Mouse (Mus musculus) gastrocnemius, postnatal 36 days (tissue): ENCODE measurements around the gene Pbdc1. TPM values are rescaled to one million over a fixed set of nuclear protein-coding genes. Genes with fewer than 3 reads are reported as not detected.
A peak's percentile ranks its signal among the peaks of the same experiment; 100 is the strongest.
"Not testable (repeated sequence)": the region's sequence is repeated elsewhere in the genome, so short reads cannot be mapped to it uniquely, and the experiment has no call there.

Experiments used
- DNase-seq, 2 experiments: peaks; one replicate each; pipeline ENCODE4 v3.0.0; 2022
- intact Hi-C: fragments of 180-260 bp; cut with DNase I; formaldehyde crosslinking; loops from one replicate; pipeline ENCODE4 v1.15.1; 2025
- long read RNA-seq, 2 experiments: library from polyadenylated mRNA; stranded (forward); transcript quantifications; one replicate each; pipeline ENCODE4 v2.0.0; 2021
- total RNA-seq, 2 experiments: library from RNA; stranded (reverse); gene quantifications; 2 replicates each; pipeline ENCODE4 v1.2.3; 2021

Gene Pbdc1
- total RNA-seq: 1 to 10 TPM; 5.4 to 7.6 TPM
- long read RNA-seq, experiment 1, transcript Pbdc1-201 (6 exons, 2,638 nt): major isoform, 7 of 21 reads
- long read RNA-seq, experiment 1, partial matches to known transcripts: 0 of 21 reads
- long read RNA-seq, experiment 1, other reads (novel, unspliced or antisense): 14 of 21 reads
- long read RNA-seq, experiment 2, transcript Pbdc1-201 (6 exons, 2,638 nt): major isoform, 8 of 21 reads
- long read RNA-seq, experiment 2, partial matches to known transcripts: 0 of 21 reads
- long read RNA-seq, experiment 2, other reads (novel, unspliced or antisense): 11 of 21 reads

- intact Hi-C loops: no loop called here
- peak; percentile 71 to 92 for DNase-seq
Measured at GRCm38 (mm10) chrX:105079615-105080092, at the start of gene Pbdc1. Gene Pbdc1 (plus strand): TSS chrX:105079756.

- no peak for DNase-seq
- intact Hi-C loops: no loop called here
Measured at GRCm38 (mm10) chrX:105037666-105038065, 41.9 kb upstream of the Pbdc1 start.

- intact Hi-C loops: no loop called here
- DNase-seq: no peak
Measured at GRCm38 (mm10) chrX:105064294-105064693, 15.3 kb upstream of the Pbdc1 start.

GRCm38 (mm10) chrX:105064801-105065200 lies 14.8 kb upstream of the Pbdc1 start:
- intact Hi-C loops: no loop called here
- DNase-seq: no peak

GRCm38 (mm10) chrX:105069671-105070503 lies 9.7 kb upstream of the Pbdc1 start:
- intact Hi-C loops: no loop called here
- peak; percentile 26 to 72 for DNase-seq

- DNase-seq: no peak
- intact Hi-C loops: no loop called here
Measured at GRCm38 (mm10) chrX:105079151-105079550, 405 bp upstream of the Pbdc1 start.

- intact Hi-C loops: no loop called here
- no peak for DNase-seq
Measured at GRCm38 (mm10) chrX:105080096-105080495, 540 bp downstream of the Pbdc1 start.

- intact Hi-C loops, DNase-seq: not testable (repeated sequence)
Measured at GRCm38 (mm10) chrX:105083013-105083412, 3.5 kb downstream of the Pbdc1 start.

GRCm38 (mm10) chrX:105104175-105104574 lies 24.6 kb downstream of the Pbdc1 start:
- DNase-seq: no peak
- intact Hi-C loops: loop anchor here (10.0 kb wide), 1 partner anchor 59 kb away; no protein-coding TSS in a partner anchor

- intact Hi-C loops: no loop called here
Measured at GRCm38 (mm10) chrX:105114994-105115393, 35.4 kb downstream of the Pbdc1 start.

GRCm38 (mm10) chrX:105120275-105121226 lies 41.0 kb downstream of the Pbdc1 start, which contains the start of gene Magee1:
Gene Magee1 (plus strand): TSS chrX:105120378.
- peak; percentile 52 to 56 for DNase-seq
- intact Hi-C loops: no loop called here

More at GRCm38 (mm10) chrX:105114994-105115393, 35.4 kb downstream of the Pbdc1 start:
- DNase-seq: no peak

GRCm38 (mm10) chrX:105121227-105121865 lies 41.8 kb downstream of the Pbdc1 start:
- intact Hi-C loops: no loop called here
- peak; percentile 45 to 60 for DNase-seq

GRCm38 (mm10) chrX:105124903-105125302 lies 45.3 kb downstream of the Pbdc1 start:
- intact Hi-C loops: no loop called here
- no peak for DNase-seq

GRCm38 (mm10) chrX:105151872-105152461 lies 72.4 kb downstream of the Pbdc1 start:
- no peak for DNase-seq
- intact Hi-C loops: no loop called here

- intact Hi-C loops: not testable (repeated sequence)
Measured at GRCm38 (mm10) chrX:105165007-105165406, 85.5 kb downstream of the Pbdc1 start.

More at GRCm38 (mm10) chrX:105165007-105165406, 85.5 kb downstream of the Pbdc1 start:
- DNase-seq: not testable (repeated sequence)
